Mouse (Mus musculus) naive thymus-derived CD4-positive, alpha-beta T cell, adult 2 months (primary cell): ENCODE measurements around the gene Desi1.
"Not testable (repeated sequence)": the region's sequence is repeated elsewhere in the genome, so short reads cannot be mapped to it uniquely, and the experiment has no call there.

Experiments
- DNase-seq: peaks from one replicate; pipeline ENCODE4 v3.0.0-alpha.2; 2011; ENCODE audit warnings: low read depth

Gene Desi1

DNA sequence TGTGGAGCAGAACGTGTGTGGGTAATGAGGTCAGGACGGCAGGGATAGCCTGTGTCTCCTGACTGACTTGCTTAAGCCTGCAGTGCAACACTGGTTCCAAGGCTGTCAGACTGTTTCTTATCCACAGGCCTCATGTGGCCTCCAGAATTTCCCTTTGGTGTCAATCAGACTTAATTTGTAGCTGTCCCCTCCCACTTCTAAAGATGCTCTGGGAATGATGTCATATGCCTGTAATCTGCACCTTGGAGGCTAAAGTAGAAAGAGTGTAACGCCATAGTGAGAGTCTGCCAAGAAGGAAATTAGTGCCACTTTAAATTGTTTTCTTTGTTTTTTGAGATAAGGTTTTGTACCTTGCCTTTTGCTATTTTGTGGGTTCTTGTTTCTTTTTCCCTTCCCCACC lies 14.4 kb downstream of the Desi1 start:
- DNase-seq = no peak

DNA sequence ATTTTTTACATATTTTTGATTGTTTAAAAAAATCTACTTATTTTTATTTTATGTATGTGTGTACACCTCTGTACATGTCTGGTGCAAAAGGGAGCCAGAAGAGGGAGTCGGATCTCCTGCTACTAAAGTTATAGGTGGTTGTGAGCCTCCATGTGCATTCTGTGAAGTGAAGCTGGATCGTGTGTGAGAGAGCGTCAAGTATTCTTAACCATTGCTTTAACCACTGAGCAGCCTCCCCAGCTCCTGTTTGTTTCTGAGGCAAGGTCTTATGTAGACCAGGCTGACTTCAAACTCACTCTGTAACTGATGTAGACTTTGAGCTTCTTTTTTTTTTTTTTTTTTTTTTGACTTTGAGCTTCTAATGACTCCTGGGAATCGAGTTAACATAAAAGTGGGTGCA lies 16.2 kb downstream of the Desi1 start:
- DNase-seq = no peak

DNA sequence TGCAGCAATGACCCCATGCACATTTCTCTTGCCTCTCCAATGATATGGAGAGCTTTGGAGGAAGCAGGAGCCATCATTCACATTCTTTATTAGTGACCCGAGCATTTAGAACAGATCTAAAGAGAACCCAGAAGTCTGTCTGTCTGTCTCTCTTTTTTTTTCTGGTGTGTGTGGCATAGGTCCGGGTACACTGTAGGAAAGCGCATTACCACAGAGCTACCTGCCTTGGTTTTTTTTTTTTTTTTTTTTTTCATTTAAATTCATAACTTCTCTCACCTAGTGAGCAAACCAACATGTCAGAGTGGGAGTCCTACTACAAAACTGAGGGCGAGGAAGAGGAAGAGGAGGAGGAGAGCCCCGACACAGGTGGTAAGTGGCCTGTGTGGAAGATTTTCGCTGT lies 16.8 kb downstream of the Desi1 start:
- DNase-seq = no peak

DNA sequence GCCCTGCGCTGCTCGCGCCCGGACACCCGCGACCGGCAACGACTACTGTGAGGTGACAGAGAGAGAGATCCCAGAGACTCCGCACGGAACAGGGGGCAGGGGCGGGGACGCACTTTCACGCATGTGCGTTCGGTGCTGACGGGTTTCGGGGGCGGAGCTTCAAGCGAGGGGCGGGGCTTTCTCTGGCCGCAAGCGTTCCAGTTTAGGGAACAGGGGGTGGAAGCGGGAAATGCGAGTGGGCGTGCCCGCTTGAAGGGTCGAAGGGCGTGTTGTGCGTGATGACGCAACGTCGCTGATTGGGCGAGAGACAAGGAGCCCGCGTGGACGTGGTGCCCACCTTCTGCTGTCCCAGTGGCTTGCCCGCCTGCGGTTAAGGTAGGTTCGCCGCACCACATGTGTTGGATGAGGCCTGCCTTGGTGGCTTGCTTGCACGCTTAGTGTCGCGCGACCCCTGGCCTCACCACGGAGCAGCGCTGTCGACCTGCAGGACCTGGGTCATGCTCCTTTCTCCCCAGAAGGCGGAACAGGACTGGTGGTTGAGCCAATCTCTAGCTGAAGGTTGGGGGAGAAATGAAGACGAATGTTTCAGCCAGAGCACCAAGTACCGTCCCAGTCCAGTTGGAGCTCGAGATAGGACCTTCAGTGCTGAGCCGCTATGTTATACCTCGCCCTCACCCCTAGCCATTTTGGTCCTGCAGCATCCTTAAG lies 17.4 kb downstream of the Desi1 start:
- peak; percentile 99 for DNase-seq

DNA sequence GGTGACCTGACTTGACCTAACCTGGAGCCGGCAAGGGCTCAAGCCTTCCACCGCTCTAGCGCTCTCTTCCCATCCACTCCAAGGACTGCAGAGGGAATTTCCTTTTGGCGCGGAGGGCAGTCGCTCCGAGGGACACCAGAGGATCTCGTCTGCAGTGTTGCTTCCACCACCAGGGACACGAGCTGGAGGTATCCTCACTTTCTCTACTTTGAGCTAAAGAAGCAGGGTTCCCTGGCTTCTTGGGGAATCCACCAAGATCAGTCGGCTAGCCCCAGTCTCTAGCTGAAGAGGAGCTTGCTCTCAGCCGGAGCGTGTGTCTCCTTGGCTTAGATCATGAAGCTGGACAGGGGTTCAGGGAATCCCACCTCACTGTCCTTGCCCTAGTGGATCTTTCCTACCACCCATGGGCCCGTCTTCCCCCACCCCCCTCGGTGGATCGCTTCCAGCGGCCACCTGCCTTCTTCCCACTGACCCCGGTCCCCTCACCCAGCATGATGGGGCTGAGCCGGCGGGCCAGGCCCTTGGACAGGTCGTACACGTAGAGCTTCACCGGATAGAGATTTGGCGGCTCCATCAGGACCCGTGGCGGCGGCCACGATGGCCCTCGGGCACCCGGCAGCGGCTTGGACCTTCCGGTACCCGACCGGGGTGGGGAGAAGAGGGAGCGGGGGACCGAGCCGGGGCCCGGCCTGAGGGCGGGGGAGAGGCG lies 18.1 kb downstream of the Desi1 start:
- DNase-seq = peak; percentile 59

DNA sequence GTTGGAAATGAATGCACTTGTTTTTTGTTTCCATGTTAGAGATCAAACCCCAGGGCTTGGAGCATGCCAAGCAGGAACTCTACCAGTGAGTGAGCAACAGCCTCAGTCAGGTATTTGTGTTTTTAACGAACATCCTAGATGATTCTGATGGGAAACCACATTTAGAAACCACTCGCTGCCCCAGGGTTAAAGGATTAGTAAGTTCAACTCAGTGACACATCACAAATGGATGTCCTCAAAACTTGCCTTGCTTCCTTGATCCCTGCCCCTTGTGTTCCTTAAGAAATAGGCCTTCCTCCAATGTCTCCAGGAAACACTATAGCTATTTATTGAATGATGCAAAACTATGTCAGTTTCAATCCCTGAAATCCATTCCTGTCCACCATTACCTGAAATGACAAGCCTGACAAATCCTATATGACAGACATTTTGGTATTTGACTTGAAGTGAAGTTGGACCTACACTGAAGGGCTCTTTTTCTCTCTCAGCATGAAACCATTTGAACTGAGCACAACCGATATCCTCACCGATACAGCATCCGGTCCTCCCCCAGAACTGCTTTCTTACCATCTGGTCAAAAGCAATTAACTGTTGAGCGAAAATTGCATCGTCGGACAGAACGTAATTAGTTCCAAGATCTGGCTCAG lies 18.8 kb downstream of the Desi1 start:
- DNase-seq = peak; percentile 49

DNA sequence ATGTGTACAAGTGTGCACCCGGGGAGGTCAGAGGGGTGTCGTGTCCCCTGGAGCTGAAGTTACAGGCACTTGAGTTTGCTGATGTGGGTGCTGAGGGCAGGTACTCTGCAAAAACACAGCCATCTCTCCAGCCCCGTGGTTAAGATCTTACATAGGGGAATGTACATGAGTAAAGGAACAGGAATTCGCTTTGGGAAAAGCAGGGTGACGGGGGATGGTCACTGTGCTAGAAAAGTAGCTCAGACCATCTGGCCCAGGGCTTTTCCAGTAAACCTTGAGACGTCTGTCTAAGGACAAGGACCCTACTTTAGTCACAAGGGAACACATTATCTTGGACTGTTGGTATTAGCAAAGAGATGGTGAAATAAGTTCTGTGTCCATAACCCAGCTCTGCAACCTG lies 21.7 kb downstream of the Desi1 start:
- DNase-seq = no peak

DNA sequence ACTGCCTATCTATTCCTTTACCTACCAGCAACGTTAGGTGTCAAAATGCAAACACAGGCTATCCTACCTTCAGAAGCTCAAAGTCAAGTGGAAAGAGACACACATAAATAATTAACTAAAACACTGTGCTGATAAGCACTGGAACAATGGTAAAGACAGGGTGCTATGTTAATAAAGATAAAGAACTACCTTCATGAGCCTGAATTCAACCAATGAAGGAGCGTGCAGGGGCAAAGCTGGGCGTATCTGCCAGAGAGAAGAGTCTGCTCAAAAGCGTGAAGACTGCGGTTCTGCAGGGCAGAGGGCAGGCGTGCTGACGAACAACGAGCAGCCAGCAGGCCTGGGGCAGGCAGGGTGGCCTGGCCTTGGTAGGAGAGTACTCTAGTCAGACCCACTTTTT lies 29.4 kb downstream of the Desi1 start:
- DNase-seq = no peak

DNA sequence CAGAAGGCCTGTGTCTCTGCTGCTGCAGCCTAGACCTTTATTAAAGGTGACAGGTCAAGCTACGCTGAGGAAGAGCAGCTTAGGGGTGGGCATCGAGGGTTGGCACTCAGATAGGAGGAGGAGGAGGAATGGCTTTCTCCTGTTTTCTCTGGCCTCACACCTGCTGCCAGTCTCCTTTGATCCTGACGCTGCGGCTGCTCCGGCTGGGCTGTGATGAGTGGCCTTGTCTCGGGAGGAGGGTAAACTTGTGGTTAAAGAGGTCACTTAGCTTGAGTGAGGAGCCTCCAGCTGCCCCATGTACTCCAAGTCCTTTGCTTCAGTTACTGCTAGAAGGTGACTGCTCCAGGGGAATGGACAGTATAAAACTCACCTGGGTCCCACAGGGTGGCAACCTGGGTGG lies 39.7 kb downstream of the Desi1 start:
- DNase-seq = no peak

DNA sequence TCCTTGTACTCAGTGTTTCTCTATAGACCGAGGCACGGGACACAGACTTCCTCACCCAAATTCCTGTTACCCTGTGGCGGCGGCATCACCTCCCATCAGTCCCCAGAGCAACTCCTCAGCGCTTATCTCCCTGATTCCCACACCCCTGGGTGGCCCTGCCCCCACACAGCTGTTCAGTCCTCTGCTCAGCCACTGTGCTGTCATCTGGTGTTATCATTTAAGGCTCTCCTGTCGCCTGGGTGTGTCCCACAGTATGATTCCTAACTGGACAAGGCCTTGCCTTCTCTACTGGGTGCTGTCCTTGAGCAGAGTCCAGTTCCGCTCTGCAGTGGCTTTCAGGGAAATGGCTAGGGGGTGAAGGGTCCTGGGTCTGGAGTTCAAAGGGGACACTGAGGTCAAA lies 43.1 kb downstream of the Desi1 start:
- no peak for DNase-seq

DNA sequence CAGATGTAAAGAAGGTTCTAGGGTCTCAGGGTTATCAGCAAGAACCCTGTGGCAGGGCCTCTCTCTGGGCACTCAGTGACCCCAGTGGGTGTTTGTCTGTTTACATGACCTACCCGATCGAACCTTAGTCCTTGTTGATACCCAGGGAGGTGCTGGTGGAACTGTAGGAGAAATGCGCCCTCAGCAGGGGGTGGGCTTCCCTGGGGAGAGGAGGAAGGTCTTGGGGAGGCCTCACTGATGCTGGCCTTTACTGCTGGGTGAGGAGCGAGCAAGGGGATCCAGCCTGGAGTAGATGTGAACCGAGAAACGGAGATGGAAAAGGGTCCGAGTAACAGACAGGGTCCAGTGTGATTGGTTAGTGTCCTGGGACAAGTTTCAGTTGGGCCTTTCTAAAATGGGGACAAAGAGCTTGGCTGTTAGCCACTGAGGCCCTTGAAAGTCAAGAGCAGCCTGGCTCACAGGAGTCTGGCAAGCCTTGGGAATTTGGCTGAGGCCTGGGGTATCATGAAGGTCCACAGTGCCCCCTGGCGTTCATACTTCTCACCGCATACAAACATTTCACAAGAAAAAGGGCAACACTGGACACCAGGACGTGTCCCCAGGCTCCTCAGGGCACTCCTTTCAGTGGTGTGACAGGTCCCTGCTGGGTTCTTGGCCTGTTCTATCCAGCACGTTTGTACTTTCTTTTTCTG lies 44.1 kb downstream of the Desi1 start:
- DNase-seq = peak; percentile 79

DNA sequence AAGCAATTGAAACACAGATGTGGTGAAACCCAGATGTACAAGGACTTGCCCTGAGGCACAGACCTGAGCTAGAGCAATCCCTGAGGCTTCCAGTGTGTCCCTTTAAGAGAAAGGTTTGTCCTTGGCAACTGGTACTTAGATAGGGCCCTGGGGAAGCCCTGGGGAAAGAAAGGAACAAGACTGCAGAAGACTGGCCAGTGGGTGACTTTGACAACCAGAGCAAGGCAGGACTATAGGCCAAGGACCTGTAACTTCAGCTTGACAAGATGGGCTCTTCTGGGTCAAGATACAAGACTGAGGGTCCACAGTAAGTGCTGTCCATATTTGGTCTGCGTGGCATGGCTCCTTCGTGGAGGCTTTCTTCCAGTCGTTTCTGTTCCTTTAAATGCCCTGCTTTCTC lies 46.0 kb downstream of the Desi1 start, which contains the start of gene Xrcc6:
Xrcc6 (plus strand) TSS at position 190 of the 400 bp plus-strand sequence.
- DNase-seq = no peak

DNA sequence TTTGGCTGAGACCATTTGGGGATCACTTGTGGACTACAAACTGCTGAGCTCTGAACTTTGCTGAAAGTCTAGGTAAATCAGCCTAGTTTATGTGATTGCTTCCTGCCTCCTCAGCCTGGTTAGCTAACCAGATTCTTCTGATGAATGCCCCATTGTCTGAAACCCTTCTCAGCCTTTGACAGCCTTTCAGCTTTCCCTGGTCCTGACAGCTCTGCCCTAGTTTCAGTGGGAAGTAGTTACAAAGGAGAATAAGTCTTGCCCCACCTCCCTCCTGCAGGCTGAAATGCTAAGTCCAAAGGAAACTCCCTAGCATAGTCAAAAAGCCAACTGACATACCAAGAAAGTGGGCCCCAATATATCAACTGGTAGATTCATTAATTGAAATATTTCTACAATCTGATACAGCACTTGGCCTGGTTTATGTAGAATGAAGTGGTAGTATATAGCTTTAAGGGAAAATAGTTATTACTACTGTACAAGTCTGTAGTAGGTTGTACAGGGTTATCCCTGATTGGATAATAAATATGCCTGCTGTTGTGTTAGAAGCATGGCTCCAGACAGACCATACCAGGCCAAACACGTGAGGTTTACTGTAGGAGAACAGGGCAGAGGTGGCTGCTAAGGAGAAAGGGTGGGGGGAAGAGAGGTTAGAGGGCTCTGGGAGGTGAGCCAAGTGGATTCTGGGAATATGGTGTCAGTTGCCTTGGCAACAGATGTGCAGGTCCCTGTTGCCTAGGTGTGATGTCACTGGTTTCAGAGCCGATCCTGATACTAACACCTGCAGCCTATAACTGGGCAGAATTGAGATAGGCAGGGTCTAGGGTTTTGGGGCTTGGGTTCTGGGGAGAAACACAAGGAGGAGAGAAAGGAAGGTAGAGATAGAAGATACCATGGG lies 48.1 kb downstream of the Desi1 start:
- no peak for DNase-seq

DNA sequence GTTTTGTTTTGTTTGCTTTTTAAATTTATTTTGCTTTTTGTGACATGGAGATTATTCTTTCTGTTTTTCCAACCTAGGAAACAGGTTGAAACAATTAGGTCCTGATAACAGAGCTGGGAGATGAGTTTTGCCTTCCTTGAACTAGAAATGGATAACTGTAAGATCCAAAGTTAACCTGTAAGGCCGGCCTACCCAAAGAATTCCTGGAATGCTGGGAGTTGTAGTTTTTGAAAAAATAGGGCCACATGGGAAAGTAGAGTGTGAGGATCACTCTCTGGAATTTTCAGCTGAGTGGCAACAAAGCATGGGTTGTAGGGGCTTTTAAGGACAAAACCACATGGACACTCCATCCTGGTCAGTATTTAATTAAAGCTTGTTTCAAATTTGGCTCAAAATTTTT lies 51.5 kb downstream of the Desi1 start:
- no peak for DNase-seq

DNA sequence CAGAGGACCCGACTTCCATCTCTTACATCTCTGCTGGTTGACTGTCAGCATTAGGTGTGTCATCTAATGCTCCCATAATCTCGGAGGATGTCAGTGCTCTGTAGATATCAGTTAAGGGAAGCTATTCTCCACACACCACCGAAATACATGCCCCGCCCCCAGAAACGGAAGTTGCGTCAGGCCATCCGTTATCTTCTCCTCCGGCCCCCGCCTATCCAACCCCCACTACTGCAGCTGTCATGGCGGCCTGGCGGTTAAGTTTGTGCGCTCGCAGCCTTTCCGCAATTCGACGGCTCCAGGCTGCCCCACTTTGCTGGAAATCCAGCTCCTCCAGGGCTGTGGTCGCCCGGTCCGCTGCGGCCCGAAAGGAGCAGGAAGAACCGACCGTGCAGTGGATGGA lies 53.3 kb downstream of the Desi1 start, which contains the start of gene 1700029P11Rik:
1700029P11Rik (plus strand) TSS at position 220 of the 400 bp plus-strand sequence.
- DNase-seq = no peak

DNA sequence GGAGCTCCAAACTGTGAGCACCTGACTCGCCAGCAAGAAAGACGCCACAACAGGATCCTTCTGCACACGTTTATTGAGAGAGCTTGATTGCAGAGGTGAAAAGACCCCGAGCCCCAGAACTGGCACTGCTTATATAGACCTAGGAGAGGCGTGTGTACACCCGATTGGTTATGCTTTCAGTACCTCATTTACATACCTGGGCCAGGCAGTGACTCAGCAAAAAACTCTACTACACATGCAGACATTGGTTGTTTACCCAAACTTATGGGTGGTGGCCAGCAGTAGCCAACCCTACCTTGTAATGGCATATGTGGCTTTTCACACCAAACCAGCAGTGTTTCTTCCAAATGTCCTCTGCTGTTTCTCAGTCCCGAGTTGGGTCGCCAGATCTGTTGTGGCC lies 58.5 kb downstream of the Desi1 start:
- not testable (repeated sequence) for DNase-seq

DNA sequence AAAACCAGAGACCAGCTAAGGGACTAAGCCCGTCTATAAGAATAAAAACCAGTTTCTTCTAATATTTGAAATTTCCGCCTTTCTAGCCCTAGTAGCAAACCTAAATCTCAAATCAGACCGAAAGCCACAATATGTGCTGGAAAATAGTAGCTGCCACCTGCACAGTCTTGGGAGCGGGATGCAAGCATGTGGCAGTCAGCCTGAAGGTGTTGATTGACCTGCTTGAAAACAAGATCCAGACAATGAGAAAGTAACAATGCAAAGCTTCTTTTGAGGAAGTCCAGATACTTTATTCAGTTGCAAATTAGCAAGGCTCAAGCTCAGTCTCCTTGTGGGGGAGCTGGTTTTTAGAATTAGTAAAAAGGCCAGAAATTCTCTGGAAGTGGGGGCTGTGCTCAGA lies 63.2 kb downstream of the Desi1 start:
- not testable (repeated sequence) for DNase-seq

DNA sequence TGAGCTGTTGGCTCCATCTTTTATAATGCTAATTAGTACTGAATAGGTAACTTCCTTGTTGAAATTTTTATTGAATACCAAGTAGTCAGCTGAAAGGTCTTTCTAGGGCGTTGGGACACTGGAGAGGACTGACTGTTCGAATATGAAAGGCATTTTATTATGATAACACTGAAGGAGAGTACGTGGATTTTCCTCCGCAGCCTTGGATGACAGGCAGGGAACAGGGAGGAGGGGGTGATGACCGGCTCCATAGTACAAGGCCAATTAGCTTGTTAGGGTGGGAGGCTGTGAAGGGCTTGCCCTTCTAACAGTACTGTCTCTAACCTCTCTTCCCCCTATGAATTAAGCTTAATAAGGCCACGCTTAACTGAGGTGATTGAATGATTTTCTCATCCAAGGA lies 64.0 kb downstream of the Desi1 start:
- not testable (repeated sequence) for DNase-seq

DNA sequence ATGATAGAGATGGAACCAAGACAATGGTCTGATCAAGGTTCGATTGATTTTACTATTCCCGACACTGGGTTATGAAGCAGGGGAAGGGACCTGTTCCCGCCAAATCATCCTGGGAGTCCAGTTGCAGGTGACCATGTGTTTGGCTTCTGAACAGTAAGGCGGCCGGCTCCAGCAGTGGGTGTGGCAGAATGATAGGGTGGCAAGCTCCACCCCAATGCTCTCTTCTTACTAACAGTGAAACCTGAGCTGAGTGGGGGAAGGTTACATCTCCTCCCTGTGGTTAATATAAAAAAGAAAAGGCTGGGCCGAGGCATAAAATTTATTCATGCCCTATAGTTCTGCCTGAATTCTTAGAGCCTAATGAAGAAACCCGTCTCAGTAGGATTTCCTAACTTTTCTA lies 64.5 kb downstream of the Desi1 start:
- DNase-seq = no peak

DNA sequence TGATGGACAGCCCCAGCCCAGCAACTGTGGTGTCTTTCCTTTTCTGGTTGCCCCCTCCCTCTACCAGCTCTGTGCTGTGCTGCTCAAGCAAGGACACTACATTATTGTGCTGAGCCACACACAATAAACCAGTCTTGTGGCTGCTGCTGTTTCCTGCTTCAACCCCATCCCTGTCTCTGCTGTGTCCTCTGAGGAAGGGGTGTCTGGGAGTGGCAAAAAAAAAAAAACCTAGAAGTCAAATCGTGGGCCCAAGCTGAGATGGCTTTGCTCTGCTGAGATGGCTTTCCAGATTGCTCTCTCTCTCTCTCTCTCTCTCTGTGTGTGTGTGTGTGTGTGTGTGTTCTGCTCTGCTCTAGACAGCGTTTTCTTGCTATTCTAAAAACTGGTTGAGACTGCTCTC lies 65.2 kb downstream of the Desi1 start:
- no peak for DNase-seq

DNA sequence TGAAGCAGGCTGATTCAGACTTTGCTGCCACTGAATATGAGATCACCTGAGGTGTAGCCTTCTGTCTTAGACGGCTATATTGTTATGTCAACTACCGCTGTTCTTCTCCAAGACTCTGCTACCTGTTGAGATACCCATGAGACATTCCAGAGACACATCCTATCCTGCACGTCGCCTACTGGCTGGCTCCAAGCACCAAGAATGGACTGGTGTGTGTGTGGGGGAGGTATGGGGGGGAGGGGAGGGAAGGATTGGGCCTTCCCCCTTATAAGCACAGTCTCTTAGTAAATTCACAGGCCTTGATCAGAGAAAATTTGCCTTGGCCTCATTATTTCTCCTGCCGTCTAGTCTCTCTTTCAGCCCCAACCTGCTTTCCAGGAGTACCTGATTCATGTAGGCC lies 65.8 kb downstream of the Desi1 start:
- no peak for DNase-seq
